Mouse (Mus musculus) cerebellum, adult 2 months (tissue): ENCODE data around the gene Gm2075. TPM values are rescaled to one million over a fixed set of nuclear protein-coding genes. Genes with fewer than 3 reads are reported as not detected.
"Not testable (repeated sequence)": the region's sequence is repeated elsewhere in the genome, so short reads cannot be mapped to it uniquely, and the experiment has no call there.

Experiments used
- DNase-seq, 2 experiments: peaks; one replicate each; pipeline ENCODE4 v3.0.0; 2021
- H3K27ac ChIP-seq: fragments of 200-500 bp; 2 replicates; pipeline ENCODE4 v1.5.1; 2012; ENCODE audit warnings: low read length, control low read depth, inconsistent platforms; ENCODE audit not compliant: insufficient read depth
- H3K27me3 ChIP-seq: fragments of 200-500 bp; 2 replicates; pipeline ENCODE4 v1.6.1; 2012; ENCODE audit warnings: inconsistent platforms, mild to moderate bottlenecking, low read length, moderate library complexity; ENCODE audit not compliant: control insufficient read depth, insufficient read depth
- H3K4me1 ChIP-seq: fragments of 200-500 bp; 2 replicates; pipeline ENCODE4 v1.6.1; 2011; ENCODE audit warnings: low read length; ENCODE audit not compliant: control insufficient read depth, insufficient read depth
- H3K4me3 ChIP-seq: fragments of 200-500 bp; replicated peaks from 2 replicates; pipeline ENCODE3; 2011; ENCODE audit warnings: mild to moderate bottlenecking, low read depth, low read length, control low read depth; ENCODE audit not compliant: insufficient read depth
- WGBS: fragments of 180-500 bp; shearing (Covaris S2); methylation state at CpG from one replicate; pipeline ENCODE4 v1.1.7; 2018; 5-methylcytosine and 5-hydroxymethylcytosine counted together
- polyA plus RNA-seq: library from polyadenylated mRNA; depleted of rRNA; stranded (reverse); fragments of >200 nt; gene quantifications from 2 replicates; pipeline ENCODE4 v1.2.3, GENCODE M21; 2012; rRNA removed

The Gm2075 gene
- not detected in 2 replicates for polyA plus RNA-seq

- H3K4me3 ChIP-seq, H3K27me3 ChIP-seq, H3K27ac ChIP-seq, H3K4me1 ChIP-seq, DNase-seq: not testable (repeated sequence)
- WGBS, result no CpG with 5 or more reads among the region's 1 CpGs
Observed at GRCm38 (mm10) chr12:88011548-88011947, at the start of gene Gm2075. TSS of gene Gm2075 (plus strand) at chr12:88011848.

GRCm38 (mm10) chr12:87984000-87984399 is 27.6 kb upstream of the Gm2075 start:
- not testable (repeated sequence) for H3K27ac ChIP-seq, H3K4me3 ChIP-seq, H3K27me3 ChIP-seq, DNase-seq, H3K4me1 ChIP-seq

- not testable (repeated sequence) for H3K27me3 ChIP-seq, H3K4me3 ChIP-seq, DNase-seq, H3K4me1 ChIP-seq, H3K27ac ChIP-seq
- 69% methylated on average over 3 of the region's 3 CpGs for WGBS
Observed at GRCm38 (mm10) chr12:88004118-88004517, 7.5 kb upstream of the Gm2075 start.

GRCm38 (mm10) chr12:88018671-88019070 is 7.0 kb downstream of the Gm2075 start, which contains the start of gene Gm6803:
TSS of gene Gm6803 (minus strand) at chr12:88018771.
- H3K27me3 ChIP-seq, H3K4me3 ChIP-seq, H3K4me1 ChIP-seq, H3K27ac ChIP-seq, DNase-seq: not testable (repeated sequence)
- WGBS, result 68% methylated on average over 2 of the region's 2 CpGs

DNA sequence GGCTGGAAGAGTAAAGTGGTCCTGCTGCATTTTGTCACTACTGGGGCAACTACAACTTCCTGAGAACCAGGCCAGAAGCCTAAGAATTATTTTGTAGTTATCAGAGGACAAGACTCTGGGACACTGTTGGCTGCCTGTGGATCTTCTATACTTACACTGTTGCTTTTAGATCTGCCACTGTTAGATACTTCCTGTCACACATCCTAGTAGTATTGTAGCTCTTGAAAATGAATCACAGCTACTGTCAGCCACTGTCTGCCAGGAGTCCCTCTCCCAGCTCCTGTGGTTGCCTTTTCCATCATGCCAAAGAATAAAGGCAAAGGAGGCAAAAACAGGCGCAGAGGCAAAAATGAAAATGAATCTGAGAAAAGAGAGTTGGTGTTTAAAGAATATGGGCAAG is 15.1 kb downstream of the Gm2075 start, which contains the start of gene Gm2056:
TSS of gene Gm2056 (plus strand) at position 301 of the 400 bp plus-strand sequence.
- not testable (repeated sequence) for H3K27ac ChIP-seq, DNase-seq, H3K27me3 ChIP-seq, H3K4me1 ChIP-seq, H3K4me3 ChIP-seq
- 76% methylated on average over 1 of the region's 1 CpGs for WGBS

DNA sequence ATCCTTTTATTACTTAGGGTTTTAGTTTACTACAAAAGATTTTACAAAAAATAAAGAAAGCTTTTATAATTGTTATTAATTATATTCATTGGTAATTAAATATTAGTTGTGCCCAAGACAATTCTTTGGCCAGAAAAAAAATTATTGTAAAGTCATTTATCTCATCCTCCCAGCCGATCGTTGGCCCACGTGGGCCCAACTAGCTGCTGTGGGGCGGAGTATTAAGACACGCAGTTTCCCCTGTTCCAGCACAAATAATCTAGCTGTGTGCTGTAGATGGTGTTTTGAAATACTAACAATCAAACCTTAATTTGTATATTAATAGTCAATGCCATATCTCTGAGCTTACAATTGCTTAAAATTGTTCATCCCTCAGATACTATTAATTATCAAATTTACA is 20.6 kb downstream of the Gm2075 start:
- not testable (repeated sequence) for H3K4me1 ChIP-seq, DNase-seq, H3K27me3 ChIP-seq, H3K4me3 ChIP-seq, H3K27ac ChIP-seq
- WGBS, result 89% methylated on average over 5 of the region's 5 CpGs

- not testable (repeated sequence) for H3K27me3 ChIP-seq, DNase-seq, H3K4me3 ChIP-seq, H3K4me1 ChIP-seq, H3K27ac ChIP-seq
Observed at GRCm38 (mm10) chr12:88039062-88039461, 27.4 kb downstream of the Gm2075 start.

GRCm38 (mm10) chr12:88039703-88040102 is 28.1 kb downstream of the Gm2075 start:
- H3K27me3 ChIP-seq, H3K27ac ChIP-seq, H3K4me1 ChIP-seq, H3K4me3 ChIP-seq, DNase-seq: not testable (repeated sequence)
- WGBS, result 100% methylated on average over 1 of the region's 1 CpGs

DNA sequence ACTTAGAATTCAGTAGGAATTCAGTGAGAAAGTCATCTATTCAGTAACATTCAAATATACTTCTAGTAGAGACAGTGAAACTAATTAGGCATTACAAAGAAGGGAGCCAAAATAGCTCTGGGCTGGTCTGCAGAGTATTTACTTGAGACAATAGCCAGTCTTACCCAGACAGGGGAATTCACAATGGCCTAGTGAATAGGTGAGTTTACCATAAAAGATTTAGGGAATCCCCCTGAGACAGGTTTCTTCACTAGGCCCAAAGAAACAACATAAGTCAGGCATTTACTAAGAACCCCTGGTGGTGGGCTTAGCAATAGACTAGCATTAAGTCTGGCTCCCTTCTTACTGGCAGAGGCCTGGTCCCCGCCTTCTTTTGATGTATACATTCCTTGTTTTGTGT is 33.6 kb downstream of the Gm2075 start:
- not testable (repeated sequence) for DNase-seq, H3K4me1 ChIP-seq, H3K27ac ChIP-seq, H3K27me3 ChIP-seq, H3K4me3 ChIP-seq
- WGBS, result 55% methylated on average over 1 of the region's 1 CpGs

Other genes with a start within 250 kb of the Gm2075 start
- not detected in 2 replicates for gene Gm21319, start 236.1 kb upstream of the Gm2075 start, polyA plus RNA-seq
- not detected in 2 replicates for gene Gm21936, start 216.3 kb upstream of the Gm2075 start, polyA plus RNA-seq
- not detected in 2 replicates for gene BB287469, start 195.3 kb upstream of the Gm2075 start, polyA plus RNA-seq
- not detected in 2 replicates for gene Gm2001, start 169.5 kb upstream of the Gm2075 start, polyA plus RNA-seq
- gene Gm2016, start 137.8 kb upstream of the Gm2075 start, polyA plus RNA-seq, result not detected in 2 replicates
- not detected in 2 replicates for gene Gm2022, start 116.5 kb upstream of the Gm2075 start, polyA plus RNA-seq
- not detected in 2 replicates for gene Gm2035, start 92.0 kb upstream of the Gm2075 start, polyA plus RNA-seq
- not detected in 2 replicates for gene Gm2042, start 57.8 kb upstream of the Gm2075 start, polyA plus RNA-seq
- not detected in 2 replicates for gene Gm6803, start 6.9 kb downstream of the Gm2075 start, polyA plus RNA-seq
- gene Gm2056, start 15.2 kb downstream of the Gm2075 start, polyA plus RNA-seq, result not detected in 2 replicates
- gene Gm16368, start 71.8 kb downstream of the Gm2075 start, polyA plus RNA-seq, result not detected in 2 replicates
- gene Gm10436, start 170.3 kb downstream of the Gm2075 start, polyA plus RNA-seq, result not detected in 2 replicates
- gene Gm8332, start 238.3 kb downstream of the Gm2075 start, polyA plus RNA-seq, result not detected in 2 replicates